Mouse (Mus musculus): ENCODE results near the gene Wrap53. TPM values are rescaled to one million over a fixed set of nuclear protein-coding genes. Genes with fewer than 3 reads are reported as not detected.
A peak's percentile ranks its signal among the peaks of the same experiment; 100 is the strongest.
"Not testable (repeated sequence)": the region's sequence is repeated elsewhere in the genome, so short reads cannot be mapped to it uniquely, and the experiment has no call there.

Gene Wrap53
- polyA plus RNA-seq (2012; rRNA removed), result 12.2 and 12.9 TPM in 2 replicates

- DNase-seq (ENCODE audit: extremely low spot score in 1 of 2, low spot score in 1 of 2), result peak; percentile 87 to 94
These were observed at the start of gene Wrap53, which contains the start of gene Trp53 for GRCm38 (mm10) chr11:69580091-69580514. Wrap53 (minus strand) TSS chr11:69580255. Trp53 (plus strand) TSS chr11:69580359.

- no peak for DNase-seq (ENCODE audit: extremely low spot score in 1 of 2, low spot score in 1 of 2)
These were observed 49.7 kb upstream of the Wrap53 start for GRCm38 (mm10) chr11:69629802-69630201.

- DNase-seq (ENCODE audit: extremely low spot score in 1 of 2, low spot score in 1 of 2), result peak in 1 of 2 experiments; percentile 84
These were observed 48.2 kb upstream of the Wrap53 start for GRCm38 (mm10) chr11:69628286-69628685.

GRCm38 (mm10) chr11:69624339-69624738 is 44.3 kb upstream of the Wrap53 start:
- not testable (repeated sequence) for DNase-seq (ENCODE audit: extremely low spot score in 1 of 2, low spot score in 1 of 2)

GRCm38 (mm10) chr11:69623006-69623405 is 43.0 kb upstream of the Wrap53 start:
- no peak for DNase-seq (ENCODE audit: extremely low spot score in 1 of 2, low spot score in 1 of 2)

- DNase-seq (ENCODE audit: extremely low spot score in 1 of 2, low spot score in 1 of 2), result no peak
These were observed 42.4 kb upstream of the Wrap53 start for GRCm38 (mm10) chr11:69622406-69622805.

GRCm38 (mm10) chr11:69621571-69622268 is 41.7 kb upstream of the Wrap53 start, which contains the start of gene Sat2:
Sat2 (plus strand) TSS chr11:69622024.
- DNase-seq (ENCODE audit: extremely low spot score in 1 of 2, low spot score in 1 of 2), result no peak

GRCm38 (mm10) chr11:69620394-69621081 is 40.5 kb upstream of the Wrap53 start:
- no peak for DNase-seq (ENCODE audit: extremely low spot score in 1 of 2, low spot score in 1 of 2)

GRCm38 (mm10) chr11:69617805-69618204 is 37.8 kb upstream of the Wrap53 start, which contains the start of gene Shbg:
Shbg (minus strand) TSS chr11:69617905.
- DNase-seq (ENCODE audit: extremely low spot score in 1 of 2, low spot score in 1 of 2), result no peak

GRCm38 (mm10) chr11:69616781-69617180 is 36.7 kb upstream of the Wrap53 start:
- no peak for DNase-seq (ENCODE audit: extremely low spot score in 1 of 2, low spot score in 1 of 2)

GRCm38 (mm10) chr11:69614257-69614588 is 34.2 kb upstream of the Wrap53 start:
- DNase-seq (ENCODE audit: extremely low spot score in 1 of 2, low spot score in 1 of 2), result not testable (repeated sequence)

- DNase-seq (ENCODE audit: extremely low spot score in 1 of 2, low spot score in 1 of 2), result peak in 1 of 2 experiments; percentile 88
These were observed 33.6 kb upstream of the Wrap53 start for GRCm38 (mm10) chr11:69613553-69614256.

- DNase-seq (ENCODE audit: extremely low spot score in 1 of 2, low spot score in 1 of 2), result no peak
These were observed 30.8 kb upstream of the Wrap53 start for GRCm38 (mm10) chr11:69610899-69611298.

GRCm38 (mm10) chr11:69609416-69609815 is 29.4 kb upstream of the Wrap53 start:
- DNase-seq (ENCODE audit: extremely low spot score in 1 of 2, low spot score in 1 of 2), result no peak

- DNase-seq (ENCODE audit: extremely low spot score in 1 of 2, low spot score in 1 of 2), result no peak
These were observed 28.5 kb upstream of the Wrap53 start for GRCm38 (mm10) chr11:69608525-69608924.

- no peak for DNase-seq (ENCODE audit: extremely low spot score in 1 of 2, low spot score in 1 of 2)
These were observed 26.8 kb upstream of the Wrap53 start for GRCm38 (mm10) chr11:69606832-69607231.

- no peak for DNase-seq (ENCODE audit: extremely low spot score in 1 of 2, low spot score in 1 of 2)
These were observed 26.4 kb upstream of the Wrap53 start for GRCm38 (mm10) chr11:69606491-69606795.

GRCm38 (mm10) chr11:69605726-69606490 is 25.9 kb upstream of the Wrap53 start, which contains the start of gene Atp1b2:
Atp1b2 (minus strand) TSS chr11:69605942.
- DNase-seq (ENCODE audit: extremely low spot score in 1 of 2, low spot score in 1 of 2), result peak; percentile 43 to 80

GRCm38 (mm10) chr11:69604795-69605664 is 25.0 kb upstream of the Wrap53 start:
- DNase-seq (ENCODE audit: extremely low spot score in 1 of 2, low spot score in 1 of 2), result peak in 1 of 2 experiments; percentile 35

GRCm38 (mm10) chr11:69604347-69604746 is 24.3 kb upstream of the Wrap53 start:
- DNase-seq (ENCODE audit: extremely low spot score in 1 of 2, low spot score in 1 of 2), result no peak
